Mouse (Mus musculus) ES-CJ7 (cell line): ENCODE data around the gene Oprm1.

Source experiments
- DNase-seq: peaks from one replicate; pipeline ENCODE4 v3.0.0; 2011; ENCODE audit warnings: low read depth, low spot score

The Oprm1 gene

DNA sequence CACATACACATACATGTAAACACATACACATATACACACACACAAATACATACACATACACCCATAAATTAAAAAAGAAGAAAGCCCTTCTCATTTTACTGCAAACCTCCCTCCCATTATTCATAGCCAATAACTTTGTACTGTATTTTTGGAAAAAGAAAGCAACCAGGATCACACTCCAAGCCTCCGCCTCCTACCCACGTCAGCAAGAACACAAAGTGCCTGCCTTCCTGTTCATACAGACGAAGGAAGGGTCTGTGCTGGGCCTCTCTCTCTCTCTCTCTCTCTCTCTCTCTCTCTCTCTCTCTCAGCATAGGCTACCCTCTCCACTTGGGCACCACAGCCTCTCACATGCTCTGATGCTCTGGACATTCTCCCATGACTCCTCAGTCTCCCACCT is 137.5 kb downstream of the Oprm1 start:
- no peak for DNase-seq

DNA sequence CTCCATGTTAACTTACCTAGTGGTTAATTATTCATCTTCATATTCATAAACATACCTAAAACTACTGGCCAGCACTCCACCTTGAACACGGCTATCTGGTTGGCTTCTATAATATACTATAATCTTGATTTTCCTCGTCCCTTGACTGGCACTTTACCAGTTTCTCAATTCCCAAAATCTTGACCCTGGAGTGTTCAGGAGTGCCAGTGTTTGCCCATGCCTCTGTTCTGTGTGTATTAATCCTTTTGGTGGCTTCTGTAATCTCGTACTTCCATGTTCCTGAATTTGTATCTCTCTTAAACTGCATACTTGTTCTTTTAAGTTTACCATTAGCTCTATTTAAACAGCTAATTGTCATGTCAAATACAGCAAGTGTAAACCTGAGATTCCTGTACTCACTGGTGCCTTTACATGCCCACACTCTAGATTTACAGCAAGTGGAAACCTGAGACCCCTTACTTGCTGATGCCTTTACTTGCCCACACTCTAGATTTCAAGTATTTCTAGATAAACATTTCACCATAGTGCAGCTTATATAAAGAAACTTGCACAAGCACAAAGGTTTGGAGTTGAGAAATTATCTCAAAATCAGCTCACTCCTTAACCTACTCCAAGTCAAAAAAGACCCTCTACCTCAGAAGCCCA is 138.5 kb downstream of the Oprm1 start:
- DNase-seq = no peak

DNA sequence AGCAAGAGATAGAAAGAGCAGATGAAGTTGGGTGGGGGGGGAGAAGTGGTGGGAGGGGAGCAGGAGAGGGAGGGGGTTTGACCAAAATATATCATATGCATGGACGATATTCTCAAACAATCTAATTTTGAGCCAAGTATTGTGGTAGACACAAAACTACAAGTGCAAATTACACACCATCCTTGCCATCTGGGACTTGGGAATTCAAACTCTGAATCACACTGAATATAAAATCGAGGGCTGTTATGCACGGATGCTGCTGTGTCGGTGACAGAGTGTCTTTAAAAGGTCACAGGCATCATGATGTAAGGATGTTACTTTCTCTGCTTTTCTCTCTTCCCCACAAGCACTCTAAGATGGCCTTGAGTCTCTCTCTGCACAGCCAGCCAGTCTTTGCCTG is 141.8 kb downstream of the Oprm1 start:
- DNase-seq = no peak

DNA sequence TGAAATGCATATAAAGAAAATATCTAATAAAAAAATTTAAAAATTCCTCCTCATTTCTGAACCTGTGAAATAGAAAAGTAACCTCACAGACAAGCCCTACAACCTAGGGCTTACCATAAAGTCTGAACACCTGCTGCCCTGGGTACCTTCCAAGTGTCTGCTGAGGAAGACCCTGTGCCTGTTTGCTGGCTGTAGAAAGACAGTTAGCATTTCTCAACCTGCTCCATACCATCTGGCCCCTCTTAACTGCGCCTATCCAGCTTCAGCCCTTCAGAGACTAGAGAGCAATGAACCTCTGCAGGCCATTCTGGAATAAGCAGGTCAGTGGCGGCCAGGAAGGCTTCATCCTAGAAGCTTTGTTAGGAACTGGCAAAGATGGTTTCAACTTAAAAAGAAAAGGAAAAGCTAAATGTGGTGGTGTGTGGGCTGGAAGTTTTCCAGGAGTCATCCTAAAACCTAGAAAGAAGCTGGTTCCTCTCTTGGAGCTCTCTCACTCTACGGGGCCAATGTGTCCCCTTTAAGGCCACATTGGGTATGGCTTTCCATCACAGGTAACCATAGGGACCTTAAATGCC is 143.6 kb downstream of the Oprm1 start:
- no peak for DNase-seq

DNA sequence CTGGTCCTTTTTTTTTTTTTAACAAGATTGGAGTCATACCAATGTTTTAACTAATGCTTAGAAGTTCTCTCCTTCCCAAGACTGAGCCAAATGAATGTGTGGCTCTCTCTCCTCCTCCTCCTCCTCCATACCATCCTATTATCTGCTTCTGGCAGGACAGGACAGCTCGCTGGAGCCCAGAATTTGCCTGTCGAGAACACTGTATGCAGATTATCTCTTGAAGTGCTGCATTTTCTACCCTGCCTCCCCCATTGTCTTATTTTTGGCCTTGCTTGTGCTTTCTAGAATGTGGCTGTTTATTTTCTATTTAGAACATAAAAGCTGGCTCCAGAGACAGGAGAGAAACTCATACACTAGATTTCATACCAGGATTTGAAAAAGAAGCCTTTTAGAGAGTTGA is 151.5 kb downstream of the Oprm1 start:
- DNase-seq = no peak

DNA sequence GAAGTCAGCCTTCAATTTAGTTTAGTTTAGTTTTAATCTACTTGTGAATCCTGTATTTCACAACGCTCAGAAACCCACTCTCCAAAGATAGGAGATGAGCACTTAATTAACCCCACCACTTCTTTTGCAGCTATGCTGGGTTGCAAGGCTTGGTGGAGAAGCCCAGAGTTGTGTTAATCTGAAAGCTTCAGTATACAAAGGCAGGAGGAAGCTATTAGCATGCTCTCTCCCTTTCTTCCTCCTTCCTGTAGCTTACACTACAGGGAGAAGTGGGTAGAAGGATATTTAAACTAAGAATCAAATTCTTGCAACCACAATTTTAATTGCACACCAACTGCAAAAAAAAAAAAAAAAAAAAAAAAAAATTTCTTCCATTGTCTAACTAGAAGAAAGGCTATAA is 157.7 kb downstream of the Oprm1 start:
- DNase-seq = no peak

DNA sequence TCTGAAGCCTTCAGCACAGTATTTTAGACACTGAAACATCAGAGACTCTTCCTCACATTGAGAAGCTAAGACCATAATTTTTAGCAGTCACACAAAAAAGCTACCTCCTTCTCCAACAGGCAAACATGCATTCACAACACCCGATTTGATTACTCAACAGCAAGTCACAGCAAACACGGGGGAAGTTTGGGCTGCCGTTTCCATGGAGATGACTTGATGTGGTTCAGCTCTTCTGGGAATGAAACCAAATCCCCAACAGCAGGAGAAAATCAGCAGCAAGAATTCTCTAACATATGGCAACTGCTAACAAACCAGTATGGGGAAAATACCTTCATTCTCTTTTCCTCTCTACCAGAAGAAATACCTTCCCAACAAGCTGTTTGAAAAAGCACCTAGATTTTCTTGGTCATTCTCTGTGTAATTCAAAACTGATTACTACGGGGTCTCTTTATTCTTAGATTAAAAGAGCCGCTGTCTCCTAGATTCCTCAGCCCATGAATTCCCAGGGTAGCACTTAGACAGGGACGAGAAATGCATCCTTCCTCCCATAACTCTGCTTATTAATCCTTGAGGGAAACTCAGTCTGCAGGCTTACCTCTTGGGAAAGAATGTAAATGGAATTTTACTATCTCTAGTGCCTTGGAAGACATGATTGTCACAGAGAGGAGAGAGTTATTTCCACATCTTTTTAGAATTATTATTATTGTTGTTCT is 158.4 kb downstream of the Oprm1 start:
- DNase-seq = no peak

DNA sequence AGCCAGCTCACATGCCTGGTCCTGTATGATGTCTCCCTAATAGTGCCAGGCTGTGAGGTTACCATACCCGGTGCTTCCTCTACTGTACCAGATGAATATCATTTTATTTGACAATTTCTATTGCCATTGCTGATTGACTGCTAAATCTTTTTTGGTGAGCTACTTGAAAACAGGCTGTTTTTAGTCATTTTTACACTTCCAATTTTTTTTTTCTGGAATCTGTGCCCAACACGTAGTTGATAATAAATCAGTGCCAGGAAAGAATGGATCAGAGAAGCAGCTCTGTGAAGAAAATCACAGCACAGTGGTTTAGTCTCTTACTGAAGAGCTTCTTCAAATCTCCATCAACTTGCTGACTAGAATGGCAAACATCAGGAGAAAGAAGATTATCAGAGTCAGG is 168.4 kb downstream of the Oprm1 start:
- no peak for DNase-seq

DNA sequence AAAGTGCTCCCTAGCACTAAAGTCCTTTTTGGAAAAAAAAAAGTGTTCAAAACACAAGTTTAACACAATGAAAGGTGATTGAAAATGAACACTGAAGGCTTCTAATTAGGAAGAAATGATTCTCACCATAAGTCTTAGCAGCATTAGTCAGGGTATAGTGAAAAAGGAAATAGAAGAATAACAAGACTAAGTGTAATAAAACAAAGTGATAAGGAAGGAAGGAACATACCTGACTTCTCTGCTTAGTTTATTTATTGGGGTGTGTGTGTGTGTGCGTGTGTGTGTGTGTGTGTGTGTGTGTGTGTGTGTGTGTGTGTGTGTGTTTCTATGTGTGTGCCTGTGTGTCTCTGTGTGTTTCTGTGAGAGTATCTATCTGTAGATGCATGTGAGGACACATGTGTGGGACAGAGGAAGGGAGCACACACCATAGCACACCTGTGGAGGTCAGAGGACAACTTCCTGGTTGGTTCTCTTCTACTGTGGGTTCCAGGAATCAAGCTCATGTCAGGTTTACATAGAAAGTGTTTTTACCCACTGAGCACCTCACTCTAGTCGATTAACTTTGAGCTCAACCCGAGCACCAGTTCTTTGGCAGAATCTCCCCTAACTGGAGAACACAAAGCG is 169.4 kb downstream of the Oprm1 start:
- DNase-seq = no peak

DNA sequence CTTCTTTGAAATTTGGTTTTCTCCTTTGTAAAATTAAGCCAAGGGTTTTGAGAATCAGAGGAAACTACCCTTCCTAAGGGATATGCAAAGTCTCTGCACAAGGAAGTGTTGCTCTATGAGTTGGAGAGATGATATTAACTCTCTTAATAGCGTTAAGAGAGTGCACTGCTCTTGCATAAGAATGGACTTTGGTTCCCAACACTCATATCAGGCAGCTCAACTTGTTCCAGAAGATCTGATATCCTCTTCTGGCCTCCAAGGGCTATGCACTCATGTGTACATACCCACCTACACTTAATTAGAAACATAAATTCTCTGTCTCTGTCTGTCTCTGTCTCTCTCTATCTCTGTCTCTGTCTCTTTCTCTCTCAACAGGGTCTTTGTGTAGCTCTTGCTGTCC is 170.6 kb downstream of the Oprm1 start:
- no peak for DNase-seq

DNA sequence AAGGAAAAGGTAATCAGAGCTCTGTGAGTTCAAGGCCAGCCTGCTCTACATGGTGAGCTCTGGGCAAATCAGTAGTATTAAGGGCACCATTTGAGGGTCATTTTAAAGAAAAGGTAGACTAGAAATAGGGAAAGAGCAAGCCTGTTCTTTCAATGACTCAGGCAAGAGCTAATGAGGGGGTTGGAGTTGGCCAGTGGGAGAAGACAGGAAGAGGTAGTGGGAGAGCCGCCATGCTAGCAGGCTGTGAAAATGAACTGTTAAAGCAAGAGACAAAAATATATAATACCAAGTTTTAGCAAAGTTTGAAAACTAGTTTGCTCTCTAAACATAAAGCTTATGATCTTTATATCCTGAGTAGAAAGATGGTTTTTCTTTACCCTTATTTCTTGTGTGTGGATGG is 172.1 kb downstream of the Oprm1 start:
- no peak for DNase-seq

DNA sequence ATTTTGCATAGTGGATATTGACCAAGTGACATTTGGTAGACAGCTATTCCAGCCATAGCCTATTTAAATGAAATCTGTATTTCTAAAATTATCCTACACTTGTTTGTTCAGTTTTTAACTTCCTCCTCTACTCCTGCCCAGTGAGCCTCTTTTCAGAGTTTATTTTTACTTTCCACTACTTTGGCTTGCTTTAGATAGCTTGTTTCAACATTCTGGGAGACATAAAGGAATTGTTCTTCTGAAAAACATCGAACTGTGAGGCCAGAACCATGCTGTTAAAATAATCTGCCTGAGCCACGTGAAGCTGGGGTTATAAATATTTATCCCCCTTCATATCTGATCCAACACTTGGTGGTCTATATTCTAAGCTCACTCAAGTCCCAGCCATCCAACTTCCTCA is 172.6 kb downstream of the Oprm1 start:
- DNase-seq = no peak

DNA sequence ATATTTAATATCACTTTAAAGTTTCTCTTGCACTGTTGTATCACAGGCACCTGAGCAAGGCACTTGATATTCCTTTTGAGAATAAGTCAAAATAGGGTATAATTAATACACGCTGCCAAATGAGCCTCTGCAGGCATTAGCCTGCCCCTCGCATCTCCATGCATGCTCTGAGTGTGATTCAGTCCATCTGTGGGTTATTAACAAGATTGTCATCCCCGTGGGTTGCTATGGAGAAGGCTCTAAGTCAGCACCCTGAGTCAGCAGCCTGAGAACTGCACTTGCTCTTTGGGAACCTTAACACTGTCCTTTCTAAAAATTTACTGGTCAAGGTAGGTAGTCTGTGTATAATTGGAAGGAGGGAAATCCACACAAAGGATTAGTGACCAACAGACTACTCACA is 176.5 kb downstream of the Oprm1 start:
- DNase-seq = no peak

DNA sequence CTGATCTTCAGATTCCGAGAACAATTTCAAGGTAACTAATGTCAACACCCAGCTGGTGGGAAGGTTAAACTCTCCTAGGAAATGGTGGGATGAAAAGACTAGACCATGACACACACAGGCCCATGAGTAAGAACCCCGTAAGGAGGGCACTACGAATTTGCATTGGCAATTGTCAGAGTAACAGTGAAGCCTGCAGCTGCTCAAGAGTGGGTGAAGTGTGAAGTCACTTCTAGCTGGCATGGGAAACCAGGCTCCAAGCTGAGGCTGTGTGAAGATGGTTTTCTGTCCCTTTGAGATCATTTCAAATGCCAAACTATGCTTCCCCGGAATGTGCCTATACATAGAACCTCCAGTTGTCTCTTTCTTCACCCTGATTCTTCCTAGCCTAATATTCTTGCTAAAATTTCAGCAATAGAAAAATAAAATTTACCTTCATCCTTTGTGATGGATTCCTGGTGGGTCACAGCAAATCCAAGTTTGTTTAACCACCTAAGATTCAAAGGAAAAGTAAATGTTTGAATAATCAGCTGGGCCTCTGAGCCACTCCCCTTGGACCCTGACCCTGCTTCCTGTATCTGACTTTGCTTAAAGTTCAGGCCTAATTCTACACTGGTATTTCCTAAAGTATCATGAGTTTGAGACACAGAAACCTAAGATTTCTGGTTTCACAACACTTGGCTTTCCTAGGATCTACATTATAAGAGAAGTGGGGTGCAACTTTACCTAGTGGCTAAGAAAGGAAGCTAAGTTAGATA is 178.5 kb downstream of the Oprm1 start:
- DNase-seq = no peak

DNA sequence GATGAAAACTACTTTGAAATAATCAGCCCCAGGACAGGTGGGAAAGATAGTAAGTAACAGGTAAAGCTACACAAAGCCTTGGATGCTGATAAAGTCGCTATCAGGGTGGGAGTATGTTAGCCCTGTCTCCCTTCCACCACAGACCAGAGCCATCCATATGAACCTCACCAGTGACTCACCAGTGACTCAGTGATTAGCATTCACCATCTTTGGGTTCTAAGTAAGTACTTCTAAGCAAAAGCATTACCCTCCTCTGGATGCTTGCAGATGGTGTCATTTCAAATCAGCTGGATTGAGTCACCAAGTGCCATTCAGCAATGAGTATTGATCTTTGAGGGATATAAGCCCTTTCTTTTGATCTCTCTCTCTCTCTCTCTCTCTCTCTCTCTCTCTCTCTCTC is 194.8 kb downstream of the Oprm1 start:
- no peak for DNase-seq

DNA sequence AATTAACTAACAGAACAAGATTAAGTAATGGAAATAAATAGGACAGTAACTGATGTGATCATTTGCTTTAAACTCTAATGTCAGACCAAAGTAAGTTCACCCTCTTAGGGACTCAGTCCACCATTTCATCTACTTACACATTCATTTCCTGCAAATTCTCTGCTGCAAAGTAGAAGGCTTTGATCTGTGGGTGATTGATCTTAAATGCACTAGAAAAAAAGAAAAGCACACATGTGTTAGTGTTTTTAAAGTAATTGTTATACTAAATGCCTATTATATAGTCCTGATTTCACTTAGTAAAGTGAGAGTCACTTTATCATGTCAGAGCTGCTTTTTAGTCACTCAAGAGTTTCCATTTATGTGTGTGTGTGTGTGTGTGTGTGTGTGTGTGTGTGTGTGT is 196.2 kb downstream of the Oprm1 start:
- DNase-seq = no peak

DNA sequence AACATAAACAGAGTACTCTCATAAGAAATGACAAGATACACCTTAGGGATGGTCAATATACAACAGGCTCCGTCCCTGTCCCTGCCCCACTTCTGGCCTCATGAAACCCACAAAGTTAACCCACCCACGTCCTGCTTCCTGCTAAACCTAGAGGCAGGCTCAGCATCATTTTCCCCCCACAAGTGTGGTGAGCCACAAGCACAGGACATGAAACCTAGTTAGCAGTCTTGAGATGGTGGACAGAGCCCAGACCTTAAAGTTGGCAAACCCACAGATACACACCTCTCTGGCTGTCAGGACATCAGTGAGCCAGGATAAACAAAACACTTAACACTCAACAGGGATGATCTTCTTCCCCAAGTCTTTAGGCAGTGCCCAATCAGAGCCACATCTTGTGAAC is 198.1 kb downstream of the Oprm1 start:
- no peak for DNase-seq

DNA sequence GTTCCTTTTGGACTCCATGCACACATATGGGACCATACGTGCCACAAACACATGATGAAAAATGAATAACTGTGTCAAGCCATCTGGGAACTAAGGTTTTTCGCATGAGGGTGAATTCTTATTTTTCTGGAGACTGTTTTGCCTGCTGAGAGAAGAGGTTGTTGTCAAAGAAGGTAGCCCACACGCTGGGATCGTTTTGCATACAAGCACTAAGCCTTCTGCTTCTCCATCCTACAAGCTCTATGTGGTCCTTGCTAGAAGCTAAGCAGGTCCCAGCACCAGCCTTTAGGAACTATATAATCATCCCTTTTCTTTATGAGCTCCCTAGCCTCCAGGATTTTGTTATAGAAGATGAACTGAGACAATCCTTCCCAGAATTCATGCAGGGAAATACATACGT is 200.5 kb downstream of the Oprm1 start:
- DNase-seq = no peak

DNA sequence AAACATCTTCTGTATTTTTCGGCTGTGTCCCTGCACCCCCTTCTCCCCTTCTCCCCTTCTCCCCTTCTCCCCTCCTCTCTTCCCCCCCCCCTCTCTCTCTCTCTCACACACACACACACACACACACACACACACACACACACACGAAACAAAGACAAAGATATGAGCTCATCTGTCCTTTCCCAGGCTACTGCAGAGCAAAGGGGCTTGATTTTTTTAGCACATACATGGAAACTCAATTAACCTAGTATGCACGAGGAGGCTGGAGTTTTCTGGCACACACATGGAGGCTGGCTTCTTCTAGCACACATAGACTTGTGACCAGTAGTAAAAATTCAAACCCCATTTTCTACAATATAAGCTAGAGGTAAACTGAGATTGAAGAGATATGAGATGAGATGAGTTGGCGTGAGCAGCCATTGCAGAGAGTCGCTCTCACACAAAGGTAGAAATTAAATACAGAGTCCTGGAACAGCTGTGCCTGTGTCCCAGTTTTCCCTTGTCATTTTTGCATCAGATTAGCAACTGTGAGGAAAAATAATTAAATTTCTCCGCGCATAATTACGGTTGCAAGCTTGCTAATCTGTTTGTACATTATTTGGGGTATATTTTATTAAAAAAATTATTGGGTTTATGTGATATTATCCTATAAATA is 209.4 kb downstream of the Oprm1 start:
- DNase-seq = no peak

DNA sequence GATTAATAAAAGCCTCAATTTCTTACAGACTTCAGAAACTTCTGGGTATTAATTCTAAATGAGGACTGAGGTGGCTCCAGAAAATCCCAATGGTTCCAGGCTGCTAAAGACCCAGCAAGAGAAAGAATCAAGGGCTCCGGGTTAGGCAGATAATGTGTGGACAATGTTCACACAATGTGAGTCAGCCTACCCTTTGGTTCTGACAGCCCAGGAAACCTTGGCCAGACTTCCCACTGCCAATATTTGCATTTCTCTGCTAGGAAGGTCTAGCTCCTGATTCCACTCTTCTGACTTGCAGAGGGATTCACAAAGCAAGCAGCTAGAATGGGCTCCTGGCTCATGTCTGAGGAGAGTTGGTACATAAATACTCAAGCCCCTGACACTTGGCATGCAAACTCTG is 210.0 kb downstream of the Oprm1 start:
- DNase-seq = no peak

DNA sequence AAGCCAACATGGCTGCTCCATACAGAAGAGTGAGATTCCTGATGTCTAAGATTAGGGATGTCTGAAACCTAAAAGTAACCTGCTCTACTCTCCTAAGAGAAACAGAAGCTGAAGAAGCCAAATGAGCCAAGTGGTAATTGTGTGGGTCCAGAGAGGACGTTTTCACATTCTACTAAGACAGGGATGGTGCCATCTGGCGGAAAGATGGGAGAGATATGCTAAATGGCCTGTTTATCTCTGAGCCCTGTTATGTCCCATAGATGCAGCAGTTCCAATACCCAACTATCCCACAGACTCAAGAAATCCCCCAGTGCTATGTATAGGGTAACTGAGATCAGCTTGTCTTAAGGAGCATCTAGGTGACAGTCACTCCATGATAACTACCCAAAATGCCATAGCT is 219.5 kb downstream of the Oprm1 start:
- DNase-seq = no peak

DNA sequence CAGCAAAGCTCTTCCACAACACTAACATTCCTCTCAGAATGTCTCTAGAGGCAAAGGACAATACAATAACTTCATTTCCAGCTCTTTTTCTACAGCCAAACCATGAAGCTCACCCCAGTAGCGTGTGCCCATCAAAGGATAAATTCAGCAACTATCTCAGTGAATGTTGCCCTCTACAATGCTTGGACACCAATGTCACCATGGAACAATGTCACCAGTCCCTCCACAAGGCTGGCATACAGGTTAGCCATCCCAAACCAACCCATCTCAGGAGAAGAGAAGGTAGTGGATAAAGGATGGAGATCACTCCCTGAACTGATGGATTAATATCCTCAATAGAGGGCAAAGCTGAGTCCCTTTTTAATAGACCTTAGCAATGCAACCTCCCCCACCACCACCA is 220.4 kb downstream of the Oprm1 start:
- no peak for DNase-seq
